Mouse (Mus musculus) megakaryocyte, adult 5-6 weeks (primary cell): ENCODE results near the gene Dock6. TPM values are rescaled to one million over a fixed set of nuclear protein-coding genes. Genes with fewer than 3 reads are reported as not detected.
A peak's percentile ranks its signal among the peaks of the same experiment; 100 is the strongest.
"Not testable (repeated sequence)": the region's sequence is repeated elsewhere in the genome, so short reads cannot be mapped to it uniquely, and the experiment has no call there.

Source experiments
- ATAC-seq: 2 replicates; pipeline ENCODE4 v1.8.0; 2016; ENCODE audit warnings: mild to moderate bottlenecking, inconsistent platforms; ENCODE audit not compliant: poor library complexity, severe bottlenecking
- total RNA-seq, 2 experiments: library from RNA; stranded (forward) in 1 of 2; stranded (reverse) in 1 of 2; fragments of 153-499, 151-499 nt in 1 of 2; fragments of 221-1000, 200-1000 nt in 1 of 2; gene quantifications; 2 replicates each; pipeline versions ENCODE4 v1.2.3 to v1.2.4; 2015 to 2017

Gene Dock6
- total RNA-seq, 2 experiments from 2014 or later: 1.5 to 2.6 TPM

DNA sequence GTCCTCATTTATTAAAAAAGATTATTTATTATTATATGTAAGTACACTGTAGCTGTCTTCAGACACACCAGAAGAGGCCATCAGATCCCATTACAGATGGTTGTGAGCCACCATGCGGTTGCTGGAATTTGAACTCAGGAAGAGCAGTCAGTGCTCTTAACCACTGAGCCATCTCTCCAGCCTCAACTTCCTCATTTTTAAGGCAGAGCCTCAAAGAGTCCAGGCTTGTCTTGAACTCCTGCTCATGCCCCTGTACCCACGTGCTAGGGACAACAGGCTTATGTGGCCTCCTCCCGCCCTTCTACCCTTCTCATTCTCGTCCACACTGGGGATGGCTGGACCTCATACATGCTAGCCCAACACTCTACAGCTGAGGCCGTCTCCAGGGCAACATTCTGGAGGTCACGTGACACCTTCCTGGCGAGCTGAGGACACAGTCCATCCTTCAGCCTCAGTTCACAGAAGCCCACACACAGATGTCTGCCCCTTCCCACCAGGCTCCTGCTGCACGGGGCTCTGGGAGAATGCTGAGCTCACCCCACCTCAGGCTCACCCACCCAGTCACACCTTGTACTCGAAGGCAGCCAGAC lies 35.6 kb downstream of the Dock6 start:
- peak; percentile 68 for ATAC-seq

DNA sequence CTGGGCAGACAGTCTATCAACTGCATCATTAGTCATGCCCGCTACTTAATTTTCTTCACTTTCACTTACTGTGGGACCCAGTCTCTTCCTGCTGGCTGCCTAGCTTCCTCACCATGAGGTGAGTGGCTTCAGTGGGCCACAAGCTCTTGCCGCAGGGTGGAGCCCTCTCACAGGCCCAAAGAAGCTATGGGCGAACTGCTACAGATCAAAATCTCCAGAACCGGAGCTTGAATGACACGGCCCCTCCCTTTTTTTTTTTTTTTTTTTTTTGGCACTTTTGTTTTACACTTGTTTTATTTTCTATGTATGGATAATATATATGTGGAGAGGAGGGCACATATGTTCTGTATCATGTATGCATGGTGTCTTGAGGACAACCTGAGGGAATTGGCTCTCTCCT lies 41.3 kb downstream of the Dock6 start:
- no peak for ATAC-seq

DNA sequence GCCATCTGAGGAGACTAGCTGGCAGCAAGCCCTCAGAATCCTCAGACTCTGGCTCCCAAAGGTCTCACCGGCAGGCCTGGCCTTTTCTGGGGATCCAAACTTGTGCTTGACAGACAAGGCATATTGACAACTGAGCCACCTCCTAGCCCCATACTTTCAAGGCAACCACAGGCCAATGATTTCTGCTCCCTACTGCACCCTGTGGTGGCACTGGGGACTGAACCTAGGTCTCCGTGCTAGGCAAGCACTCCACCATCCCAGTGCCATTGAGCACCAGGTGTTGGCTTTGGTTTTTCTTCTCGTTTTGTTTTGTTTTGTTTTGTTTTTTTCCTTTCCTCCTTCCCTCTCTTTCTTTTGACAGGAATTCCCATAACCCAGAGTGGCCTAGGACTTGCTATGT lies 43.9 kb downstream of the Dock6 start:
- no peak for ATAC-seq

DNA sequence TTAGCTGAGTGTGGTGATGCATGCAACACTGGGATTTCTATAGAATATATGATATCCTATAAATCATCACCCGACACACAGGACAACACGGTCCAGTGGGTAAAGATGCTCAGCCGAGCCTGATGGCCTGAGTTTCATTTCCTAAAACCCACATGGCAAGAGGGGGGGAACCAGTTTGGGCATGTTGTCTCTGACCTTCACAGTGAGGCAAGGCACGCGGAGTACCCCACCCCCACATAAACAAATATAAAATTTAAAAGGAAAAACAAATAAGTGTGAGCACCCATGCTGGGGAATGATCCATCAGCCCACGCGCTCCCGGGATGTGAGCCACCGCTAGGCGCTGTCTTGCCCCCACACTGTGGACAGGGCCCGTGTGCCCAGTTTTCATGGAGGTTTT lies 45.5 kb downstream of the Dock6 start:
- ATAC-seq: no peak

DNA sequence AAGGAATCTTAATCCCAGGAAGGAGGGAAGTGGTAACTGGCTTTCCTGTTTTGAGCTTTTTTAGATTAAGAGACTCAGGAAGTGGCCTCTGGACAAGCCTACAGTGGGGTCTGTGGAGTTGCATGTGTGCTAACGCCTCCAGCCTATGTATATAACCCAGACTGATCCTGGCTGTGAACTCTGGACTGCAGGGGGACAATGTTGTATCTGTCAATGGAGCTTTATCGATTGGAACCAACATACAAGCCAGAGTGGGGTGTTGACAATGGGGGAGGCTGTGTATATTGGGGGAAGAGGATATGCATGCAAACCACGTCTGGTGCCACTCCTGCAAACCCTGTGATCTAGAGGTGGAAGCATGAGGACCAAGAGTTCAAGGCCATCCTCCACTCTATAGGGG lies 46.1 kb downstream of the Dock6 start:
- no peak for ATAC-seq

DNA sequence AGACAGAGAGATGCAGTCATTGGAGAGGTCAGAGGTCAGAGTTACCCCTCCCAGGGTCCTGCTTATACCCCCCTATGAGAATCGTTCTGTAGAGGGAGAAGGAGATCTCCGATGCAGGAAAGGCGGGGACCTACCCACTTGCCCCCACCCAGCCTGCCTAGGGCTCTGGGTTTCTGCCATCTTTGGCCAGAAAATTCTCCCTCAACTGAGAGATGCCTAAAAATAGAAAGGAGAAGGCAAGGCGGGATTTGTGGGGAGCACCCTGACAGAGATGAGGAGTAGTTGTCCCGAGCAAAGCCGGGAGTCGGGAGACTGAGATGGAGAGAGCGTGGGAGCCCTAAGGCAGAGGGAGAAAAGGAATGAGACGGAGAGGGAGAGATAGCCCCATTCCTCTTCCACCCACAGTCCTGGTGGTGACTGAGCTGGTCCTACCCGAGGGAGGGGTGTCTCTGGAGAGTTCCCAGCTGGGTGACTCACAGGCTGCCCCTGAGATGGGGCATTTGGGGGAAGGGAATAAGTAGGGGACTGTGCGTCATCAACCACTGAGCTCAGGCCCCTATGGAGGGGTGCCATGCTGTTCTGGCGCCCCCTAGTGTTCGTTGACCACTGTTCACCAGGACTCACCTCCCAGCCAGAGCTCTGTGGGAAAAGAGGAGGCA lies 48.3 kb downstream of the Dock6 start:
- ATAC-seq: peak; percentile 89

DNA sequence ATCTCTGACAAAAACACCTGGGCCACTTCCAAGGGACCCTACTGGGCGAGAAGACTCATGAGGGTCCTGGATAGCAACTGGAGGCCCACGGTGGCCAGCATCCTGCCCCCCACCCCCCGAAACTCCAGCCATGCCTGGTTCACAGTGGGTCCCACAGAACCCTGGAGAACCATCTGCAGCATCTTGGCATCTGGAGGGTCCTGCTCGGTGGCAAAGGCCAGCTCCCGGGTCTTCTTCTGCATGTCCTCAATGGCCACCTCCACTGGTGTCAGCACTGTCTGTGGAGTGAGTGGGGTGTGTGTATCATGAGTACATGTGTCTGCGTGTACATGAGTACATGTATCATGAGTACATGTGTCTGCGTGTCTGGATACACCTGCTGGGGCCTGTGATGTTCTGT lies 50.8 kb downstream of the Dock6 start:
- ATAC-seq: no peak

DNA sequence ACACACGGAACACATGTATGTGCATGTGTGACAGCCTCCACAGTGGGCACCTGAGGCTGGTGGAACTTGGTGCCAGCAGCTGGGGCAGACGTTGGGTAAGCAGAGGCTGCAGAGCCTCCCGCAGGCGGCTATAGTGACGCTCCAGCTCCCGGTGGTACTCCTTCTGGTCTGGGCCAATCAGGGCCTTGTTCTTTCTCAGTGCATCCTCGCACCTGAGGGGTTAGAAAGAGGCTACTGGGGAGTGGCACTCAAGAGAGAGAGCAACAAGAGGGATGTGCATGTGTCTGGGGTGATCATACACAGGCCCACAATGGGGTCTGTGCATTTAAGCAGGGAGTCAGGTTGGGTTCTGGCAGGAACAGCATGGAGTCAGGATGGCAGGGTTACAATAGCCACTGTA lies 51.3 kb downstream of the Dock6 start:
- ATAC-seq: no peak

DNA sequence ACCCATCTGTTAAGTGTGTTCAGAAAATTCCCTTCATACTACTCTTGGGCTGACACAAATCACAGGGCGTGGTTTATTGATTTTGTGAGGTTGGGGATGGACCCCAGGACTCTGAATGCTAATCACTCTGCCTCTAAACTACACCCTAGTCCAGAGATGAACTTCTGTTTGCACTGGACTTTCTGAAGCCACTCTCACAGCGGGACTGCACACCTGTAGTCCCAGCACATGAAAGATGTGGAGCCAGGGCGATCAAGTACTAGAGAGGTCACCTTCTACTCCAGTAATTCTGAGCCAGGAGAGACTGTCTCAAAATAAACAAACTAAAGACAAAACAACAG lies 53.5 kb downstream of the Dock6 start:
- ATAC-seq: no peak

DNA sequence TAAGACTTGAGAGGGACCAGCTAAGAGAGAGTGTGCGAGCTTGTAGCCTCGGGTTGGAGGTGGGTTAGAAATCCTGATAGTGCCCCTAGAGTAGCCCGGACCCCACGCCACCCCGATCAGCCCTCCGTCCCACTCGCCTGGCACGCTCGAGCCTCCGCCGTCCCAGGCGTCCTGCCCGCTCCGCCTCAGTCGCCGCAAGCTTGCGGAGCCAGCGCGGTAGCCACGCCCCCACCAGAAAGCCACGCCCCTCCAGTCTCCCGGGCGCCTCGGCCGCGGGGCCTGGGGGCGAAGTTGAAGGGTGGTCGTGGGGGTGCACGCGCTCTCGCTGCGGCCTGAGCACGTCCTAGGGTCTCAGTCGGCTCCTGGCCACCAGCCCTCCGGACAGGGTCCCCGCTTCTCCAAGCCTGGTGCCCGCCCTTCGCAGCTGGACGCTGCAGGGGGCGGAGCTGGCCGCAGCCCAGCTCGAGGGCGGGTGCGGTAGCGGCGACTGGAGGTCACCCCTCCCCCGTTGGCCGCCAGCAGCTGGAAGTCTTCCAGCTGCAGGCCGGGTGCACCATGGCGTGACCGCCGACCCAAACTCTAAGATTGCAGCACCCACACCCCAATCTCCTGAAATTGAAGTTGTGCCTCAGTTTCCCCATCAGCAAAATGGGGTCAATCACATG lies 54.0 kb downstream of the Dock6 start, which contains the start of gene Kank2:
Gene Kank2 (minus strand): TSS at position 400 of the 665 bp plus-strand sequence.
- peak; percentile 83 for ATAC-seq

DNA sequence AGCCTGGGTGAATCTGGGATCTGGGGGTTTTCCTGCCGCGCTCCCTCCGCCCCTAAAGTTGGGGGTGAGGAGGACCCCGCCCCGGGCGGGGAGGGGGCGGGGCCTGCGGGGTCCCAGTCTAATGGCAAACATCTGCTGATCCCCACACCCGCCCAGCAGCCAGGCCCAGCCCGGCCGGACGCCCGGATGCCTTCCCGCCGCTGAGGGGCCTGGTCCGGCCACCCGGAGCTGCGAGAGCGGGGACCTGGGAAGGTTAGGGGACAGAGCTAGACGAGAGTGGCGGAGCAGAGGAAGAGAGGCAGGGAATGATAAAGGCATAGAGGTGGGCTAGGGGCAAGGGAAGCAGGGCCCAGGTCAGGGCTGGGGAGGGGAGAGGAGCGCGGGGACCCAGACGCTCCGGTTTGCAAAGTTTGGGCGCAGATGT lies 54.5 kb downstream of the Dock6 start:
- peak; percentile 23; the same call in 1 of the 2 replicates for ATAC-seq

DNA sequence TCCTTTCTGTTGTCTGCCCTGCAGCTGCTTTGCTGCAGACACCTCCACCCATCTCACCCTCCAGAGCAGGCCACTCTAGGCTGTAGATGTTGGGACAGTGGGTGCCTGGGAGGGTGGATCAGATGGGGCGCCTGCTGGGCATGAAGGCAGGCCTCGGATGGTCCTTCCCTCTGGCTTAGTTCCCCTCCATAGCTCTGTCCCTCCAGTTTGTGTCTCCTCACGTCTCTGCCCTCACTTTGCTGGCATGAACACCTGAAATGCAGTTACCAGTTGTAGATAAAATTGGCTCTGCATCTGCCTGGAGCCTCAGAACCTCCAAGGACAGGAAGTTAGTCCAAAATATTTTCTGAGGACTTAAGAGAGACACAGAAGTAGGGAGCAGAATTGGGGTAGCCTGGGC lies 55.5 kb downstream of the Dock6 start:
- no peak for ATAC-seq

DNA sequence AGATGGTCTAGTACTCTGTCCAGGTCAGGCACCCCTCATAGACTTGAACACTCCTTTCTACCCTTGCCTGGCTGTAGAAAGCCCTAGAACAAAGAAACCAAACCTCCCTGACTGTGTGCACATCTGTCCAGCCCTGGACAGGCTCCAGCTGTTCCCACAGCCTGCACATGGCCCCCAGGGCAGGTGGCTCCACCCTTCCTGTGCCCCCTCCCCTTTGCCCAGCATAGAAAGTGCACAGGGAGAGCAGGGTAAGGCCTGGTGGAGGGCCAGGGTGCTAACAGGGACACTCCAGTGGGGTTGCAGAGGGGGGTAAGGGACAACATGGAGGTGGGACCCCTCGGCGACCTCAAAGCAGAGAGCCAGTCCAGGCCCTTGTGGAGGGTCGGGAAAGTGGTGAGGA lies 56.2 kb downstream of the Dock6 start:
- no peak for ATAC-seq

DNA sequence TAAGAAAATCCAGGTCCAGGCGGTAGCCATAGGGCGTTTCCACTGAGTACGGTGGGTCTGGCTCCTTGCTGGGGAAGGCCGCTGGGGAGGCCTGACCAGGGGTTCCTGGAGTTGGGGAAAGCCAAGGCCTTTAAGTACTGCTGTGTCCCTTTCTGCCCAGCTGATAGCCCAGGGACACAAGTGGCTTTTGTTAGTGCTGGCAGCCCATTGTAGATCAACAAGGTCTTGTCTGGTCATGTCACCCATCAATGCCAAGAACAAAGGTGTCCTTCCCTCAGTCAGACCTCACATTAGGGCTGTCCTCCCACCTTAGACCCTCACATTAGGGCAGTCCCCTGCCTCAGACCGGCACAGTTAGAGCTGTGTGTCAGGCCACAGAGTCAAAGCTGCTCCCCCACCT lies 56.9 kb downstream of the Dock6 start:
- no peak for ATAC-seq

DNA sequence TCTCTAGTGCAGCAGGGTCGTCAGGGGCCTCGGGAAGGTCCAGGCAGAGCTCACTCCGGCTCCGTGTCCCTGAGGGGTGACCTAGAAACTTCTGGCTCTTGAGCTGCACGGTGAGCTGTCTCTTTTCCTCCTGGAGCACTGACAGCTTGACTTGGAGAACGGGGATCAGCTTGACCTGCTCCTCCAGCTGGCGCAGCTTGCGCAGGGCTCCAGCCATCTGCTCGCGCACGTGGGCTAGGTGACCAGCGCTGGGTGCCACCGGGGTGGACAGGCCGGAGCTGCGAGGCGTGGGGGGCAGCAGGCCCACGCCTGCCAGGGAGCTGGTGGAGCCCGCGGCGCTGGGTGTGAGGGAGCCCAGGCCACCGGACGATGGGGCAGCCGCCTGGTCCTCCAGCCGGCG lies 57.5 kb downstream of the Dock6 start:
- ATAC-seq: no peak

DNA sequence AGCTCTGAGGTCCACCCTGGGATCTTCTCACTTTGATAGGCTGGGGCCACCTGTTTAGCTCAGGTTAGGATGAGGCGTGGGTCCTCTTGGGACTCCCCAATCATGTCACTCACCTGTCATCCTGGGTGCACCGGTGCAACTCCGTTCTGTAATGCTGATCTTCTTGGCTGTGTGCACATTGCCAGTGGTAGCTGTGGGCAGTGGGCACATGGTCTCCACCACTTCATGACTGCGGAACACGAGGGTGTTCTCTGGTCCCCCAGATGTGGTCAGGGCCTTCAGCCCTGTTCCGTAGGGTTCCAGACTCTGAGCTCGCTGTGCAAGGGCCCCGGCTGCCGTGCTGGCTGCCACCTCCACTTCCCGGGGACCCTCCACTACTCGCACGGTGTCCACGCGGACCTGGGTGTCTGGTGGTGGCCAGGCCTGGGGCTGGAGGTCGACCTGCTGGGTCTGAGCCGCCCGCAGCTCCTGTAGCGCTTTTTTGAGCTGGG lies 58.0 kb downstream of the Dock6 start:
- no peak for ATAC-seq

DNA sequence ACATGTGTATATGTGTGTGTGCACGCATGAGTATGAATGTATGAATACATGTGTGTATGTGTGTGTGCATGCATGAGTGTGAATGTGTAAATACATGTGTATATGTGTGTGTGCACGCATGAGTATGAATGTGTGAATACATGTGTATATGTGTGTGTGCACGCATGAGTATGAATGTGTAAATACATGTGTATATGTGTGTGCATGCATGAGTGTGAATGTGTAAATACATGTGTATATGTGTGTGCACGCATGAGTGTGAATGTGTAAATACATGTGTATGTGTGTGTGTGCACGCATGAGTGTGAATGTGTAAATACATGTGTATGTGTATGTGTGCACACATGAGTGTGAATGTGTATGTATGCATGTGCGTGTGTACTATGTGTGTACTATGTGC lies 58.9 kb downstream of the Dock6 start:
- not testable (repeated sequence) for ATAC-seq

DNA sequence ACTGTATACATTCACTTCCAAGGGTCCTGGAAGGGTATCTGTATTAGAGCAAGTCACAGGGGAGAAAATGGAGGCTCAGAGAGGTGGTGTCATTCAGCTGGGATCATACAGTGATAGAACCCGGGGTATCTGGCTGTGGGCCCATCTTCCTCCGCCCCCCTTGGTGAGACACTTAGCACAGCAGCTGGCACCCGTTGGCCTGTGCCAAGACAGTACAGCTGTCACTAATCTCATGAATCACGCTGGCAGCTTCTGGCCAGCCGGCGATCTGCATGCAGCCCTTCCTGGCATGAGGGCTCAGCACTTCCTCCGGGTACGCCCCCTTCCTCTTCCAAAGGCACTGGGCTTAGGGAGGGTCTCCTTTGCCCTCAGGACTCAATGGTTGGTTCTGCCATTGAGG lies 59.8 kb downstream of the Dock6 start:
- ATAC-seq: no peak

DNA sequence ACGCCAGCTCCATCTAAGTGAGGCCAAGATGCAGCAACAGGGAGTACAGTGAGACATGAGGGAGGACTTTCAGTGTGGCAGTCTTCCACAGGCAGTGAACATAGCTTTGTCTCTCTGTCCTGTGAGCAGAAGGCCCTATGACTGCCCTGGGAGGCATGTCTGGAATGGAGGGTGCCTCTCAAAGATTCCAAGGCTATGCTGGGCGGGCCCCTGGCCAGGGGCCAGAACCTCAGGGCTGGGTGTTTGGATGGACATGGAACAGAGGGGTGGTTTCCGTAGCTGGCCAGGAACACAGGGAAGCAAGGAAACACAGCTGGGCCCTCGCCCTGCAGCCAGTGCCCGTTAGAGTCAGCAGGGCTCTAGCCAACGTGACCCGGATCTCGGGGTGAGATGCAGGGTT lies 60.6 kb downstream of the Dock6 start:
- no peak for ATAC-seq

DNA sequence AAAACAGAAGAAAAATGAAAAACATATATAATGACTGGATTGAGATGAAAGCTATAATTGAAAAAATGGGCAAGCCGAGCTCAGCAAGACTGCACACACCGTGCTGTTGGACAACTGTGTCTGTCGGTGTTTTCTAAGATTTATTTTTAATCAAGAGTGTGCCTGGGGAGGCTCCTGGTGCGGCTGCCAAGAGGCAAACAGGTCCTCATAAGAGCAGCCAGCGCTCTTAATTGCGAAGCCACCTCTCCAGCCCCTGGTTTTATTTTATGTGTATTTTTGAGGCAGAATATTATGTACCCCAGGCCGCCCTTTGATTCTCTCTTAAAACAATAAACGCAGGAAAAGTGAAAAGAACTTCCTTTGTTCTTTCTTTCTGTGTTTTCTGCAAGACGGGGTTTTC lies 64.2 kb downstream of the Dock6 start:
- no peak for ATAC-seq

DNA sequence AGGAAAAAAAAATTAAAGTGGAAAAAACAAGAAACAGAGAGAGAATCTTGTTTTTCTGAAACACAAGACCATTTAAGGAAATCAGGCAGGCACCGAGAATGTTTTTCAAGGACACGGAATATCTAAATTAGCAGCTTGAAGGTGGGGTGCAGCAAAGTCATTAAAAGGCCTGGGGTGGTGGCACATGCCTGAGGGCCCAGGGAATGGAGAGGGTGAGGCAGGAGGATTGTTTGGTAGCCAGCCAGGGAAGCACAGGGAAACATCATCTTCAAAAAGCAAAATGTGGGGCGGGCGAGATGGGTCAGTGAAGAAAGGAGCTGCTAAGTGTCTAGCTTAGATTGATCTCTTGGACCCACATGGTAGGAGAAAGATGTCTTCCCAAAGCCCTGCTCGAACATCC lies 64.8 kb downstream of the Dock6 start:
- no peak for ATAC-seq

DNA sequence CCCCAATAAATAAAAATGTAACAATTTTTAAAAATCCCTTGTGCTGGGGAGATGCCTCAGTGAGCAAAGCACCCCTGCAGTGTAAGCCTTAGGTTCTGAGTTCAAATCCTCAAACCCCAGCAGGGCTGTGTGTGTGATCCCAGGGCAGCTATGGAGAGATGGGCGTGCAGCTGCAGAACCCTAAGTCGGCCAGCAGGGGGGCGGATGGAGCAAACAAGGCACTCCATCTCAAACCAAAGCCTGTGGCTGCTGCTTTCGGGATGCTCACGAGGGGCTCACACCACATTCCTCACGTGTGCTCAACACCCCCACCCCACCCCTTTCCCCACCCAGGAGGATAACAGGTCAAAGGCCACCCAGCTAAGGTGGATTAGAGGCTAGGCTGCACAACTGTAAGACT lies 65.5 kb downstream of the Dock6 start:
- peak; percentile 71; the same call in 1 of the 2 replicates for ATAC-seq
